Mouse (Mus musculus): ENCODE measurements around the gene Satb2.

- TF ChIP-seq POLR2A (IDR thresholded peaks at IDR 0.05; ENCODE audit: borderline replicate concordance, low read depth, low read length) (no peak), CTCF (IDR thresholded peaks at IDR 0.05; ENCODE audit: low read depth, low read length) (no peak)
Measured at GRCm38 (mm10) chr1:56969364-56970360, 8.8 kb downstream of the Satb2 start.

Measured in bone marrow macrophage, adult 2 months (primary cell).